Mouse (Mus musculus): ENCODE measurements at regions not wholly inside any gene's neighbourhood (a gene's known extent, or its start where the extent isn't known, plus 50 kb on each side); places are given as distances from the start of the nearest gene placed in this dataset.

GRCm38 (mm10) chr5:74882563-74882962, 162.0 kb downstream of the Chic2 start:
- TF ChIP-seq CTCF (IDR thresholded peaks at IDR 0.05; ENCODE audit: low read depth) (no peak), EP300 (IDR thresholded peaks at IDR 0.05; ENCODE audit: low read depth) (no peak)

Data from heart, postnatal 0 days (tissue).